Mouse (Mus musculus): ENCODE data around the gene Acat1. TPM values are rescaled to one million over a fixed set of nuclear protein-coding genes. Genes with fewer than 3 reads are reported as not detected.

The Acat1 gene
- 100 to 1,000 TPM; 150 to 195 TPM for total RNA-seq (2021)
- long read RNA-seq, experiment 1, transcript Acat1-201 (12 exons, 3,405 nt), result major isoform, 238 of 258 reads
- long read RNA-seq, experiment 1, partial matches to known transcripts, result 7 of 258 reads
- long read RNA-seq, experiment 1, other reads (novel, unspliced or antisense), result 12 of 258 reads
- long read RNA-seq, experiment 2, transcript Acat1-201 (12 exons, 3,405 nt), result major isoform, 332 of 391 reads
- long read RNA-seq, experiment 2, partial matches to known transcripts, result 41 of 391 reads
- long read RNA-seq, experiment 2, other reads (novel, unspliced or antisense), result 17 of 391 reads

GRCm38 (mm10) chr9:53609968-53610781 is at the start of gene Acat1:
Acat1 (minus strand) TSS chr9:53610382.
- peak; percentile 95 to 98 for DNase-seq (ENCODE audit: low spot score in 2 of 2)

DNA sequence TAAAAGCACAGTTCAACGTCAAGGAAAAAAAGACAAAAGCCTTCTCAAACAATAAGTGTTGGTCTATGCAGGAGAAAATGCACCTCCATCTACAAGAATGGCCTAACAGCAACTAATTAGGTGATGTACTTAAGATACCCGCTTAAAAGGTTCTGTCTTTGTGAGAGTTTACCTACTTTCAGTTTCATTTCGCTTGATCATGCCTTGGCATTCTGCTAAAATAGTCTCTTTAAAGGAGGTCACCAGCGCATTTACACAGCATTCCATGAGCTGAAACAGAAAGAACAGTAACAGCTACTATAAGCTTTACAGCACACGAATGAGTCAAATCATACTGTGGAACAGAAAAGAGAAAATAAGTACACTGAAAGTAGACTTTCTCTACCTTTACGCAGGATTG is 24.6 kb upstream of the Acat1 start:
- no peak for DNase-seq (ENCODE audit: low spot score in 2 of 2)

DNA sequence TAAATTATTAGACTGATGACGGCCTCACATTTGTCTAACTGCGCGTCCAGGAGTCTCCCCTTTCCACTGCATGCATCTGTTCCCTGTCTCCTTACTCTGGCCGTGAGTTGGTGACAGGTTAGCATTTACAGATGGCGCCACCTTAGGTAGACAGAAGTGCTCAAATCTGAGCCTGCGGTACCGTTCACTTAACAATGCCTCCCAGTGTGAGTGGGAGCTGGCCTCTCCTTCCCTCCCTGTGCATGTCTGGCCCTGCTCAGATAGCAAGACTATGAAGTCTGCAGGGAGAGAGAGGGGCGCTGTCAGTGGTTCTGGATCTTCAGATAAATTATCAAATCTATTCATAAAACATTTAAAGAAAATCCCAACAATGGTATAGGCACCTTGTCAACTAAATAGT is 5.1 kb upstream of the Acat1 start:
- DNase-seq (ENCODE audit: low spot score in 2 of 2), result no peak

DNA sequence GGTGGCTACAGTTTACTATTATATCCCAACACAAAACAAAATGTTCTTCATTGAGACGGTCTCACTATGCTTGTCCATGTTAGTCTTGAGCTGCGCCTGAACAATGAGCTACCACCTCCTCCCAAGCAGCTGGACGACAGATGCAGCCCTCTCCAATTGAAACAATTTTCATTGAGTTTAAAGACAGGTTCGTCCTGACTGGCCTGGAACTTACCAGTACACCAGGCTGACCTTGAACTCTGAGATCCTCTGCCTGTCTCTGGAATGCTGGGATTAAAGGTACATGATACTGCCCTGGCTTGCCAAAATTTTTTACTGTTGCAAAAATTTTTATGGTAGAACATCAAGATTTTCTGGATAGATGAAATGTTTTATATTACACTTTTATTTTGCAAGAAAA is 4.1 kb upstream of the Acat1 start:
- no peak for DNase-seq (ENCODE audit: low spot score in 2 of 2)

DNA sequence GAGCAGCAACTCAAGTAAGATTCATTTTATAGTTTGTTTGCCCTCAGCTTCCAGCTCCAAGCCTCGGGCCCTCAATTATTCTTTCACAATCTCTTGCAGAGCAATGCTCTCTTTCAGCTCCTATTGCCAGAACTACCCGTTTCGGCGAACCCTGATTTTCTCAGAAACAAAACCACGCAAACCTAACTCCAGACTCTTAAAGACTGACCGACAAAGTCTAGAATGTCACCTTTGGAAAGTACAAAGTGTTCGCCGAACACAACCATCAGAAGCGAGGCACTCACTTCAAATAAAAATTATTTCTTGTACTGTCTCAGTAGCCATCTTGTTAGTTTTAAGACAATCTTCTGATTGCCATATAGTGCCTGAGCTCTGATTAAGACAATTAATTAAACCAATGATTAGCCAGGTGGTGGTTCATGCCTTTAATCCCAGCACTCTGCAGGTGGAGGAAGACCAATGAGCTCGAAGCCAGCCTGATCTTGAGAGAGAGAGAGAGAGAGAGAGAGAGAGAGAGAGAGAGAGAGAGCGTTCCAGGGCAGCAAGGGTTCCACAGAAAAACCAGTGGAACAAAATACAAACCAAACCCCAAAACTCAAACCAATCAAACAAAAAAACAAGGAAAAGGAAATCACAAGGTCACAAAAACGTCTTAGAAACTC is 745 bp downstream of the Acat1 start:
- no peak for DNase-seq (ENCODE audit: low spot score in 2 of 2)

DNA sequence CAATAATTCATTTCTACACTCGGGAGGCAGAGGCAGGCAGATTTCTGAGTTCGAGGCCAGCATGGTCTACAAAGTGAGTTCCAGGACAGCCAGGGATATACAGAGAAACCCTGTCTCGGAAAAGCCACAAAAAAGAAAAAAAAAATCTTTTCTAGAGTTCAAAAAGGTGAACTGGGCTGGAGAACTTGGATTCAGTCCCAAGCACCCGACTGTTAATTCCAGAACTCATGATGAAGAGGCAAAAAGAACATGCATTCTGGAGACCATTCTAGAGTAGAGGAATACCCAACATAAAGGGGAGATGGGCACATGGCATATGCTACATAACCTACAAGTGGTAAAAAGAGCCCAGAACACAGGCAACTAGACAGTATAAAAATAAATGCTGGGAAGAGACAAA is 2.4 kb downstream of the Acat1 start:
- no peak for DNase-seq (ENCODE audit: low spot score in 2 of 2)

- DNase-seq (ENCODE audit: low spot score in 2 of 2), result no peak
These were observed 3.0 kb downstream of the Acat1 start for GRCm38 (mm10) chr9:53607192-53607591.

- no peak for DNase-seq (ENCODE audit: low spot score in 2 of 2)
These were observed 5.2 kb downstream of the Acat1 start for GRCm38 (mm10) chr9:53604954-53605353.

GRCm38 (mm10) chr9:53603849-53604248 is 6.3 kb downstream of the Acat1 start:
- no peak for DNase-seq (ENCODE audit: low spot score in 2 of 2)

DNA sequence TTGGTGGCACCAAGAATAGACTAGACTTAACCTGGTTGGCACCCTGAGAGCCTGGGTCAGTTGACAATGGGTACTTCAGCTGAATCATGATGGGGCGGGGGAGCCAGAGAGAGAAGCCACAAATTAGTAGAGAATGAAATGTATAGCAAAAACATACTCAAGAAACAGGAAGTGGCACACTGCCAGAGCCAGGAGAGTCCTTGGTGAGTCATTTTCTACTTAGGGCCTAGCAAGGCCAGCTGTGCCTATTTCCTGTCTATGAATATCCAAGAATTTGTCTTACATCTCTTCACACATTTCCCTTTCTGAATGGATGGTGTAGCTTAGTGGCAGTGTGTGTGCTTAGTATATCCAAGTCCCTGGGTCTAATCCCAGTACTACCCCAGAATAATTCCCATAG is 6.8 kb downstream of the Acat1 start:
- DNase-seq (ENCODE audit: low spot score in 2 of 2), result peak in 1 of 2 experiments; percentile 25

DNA sequence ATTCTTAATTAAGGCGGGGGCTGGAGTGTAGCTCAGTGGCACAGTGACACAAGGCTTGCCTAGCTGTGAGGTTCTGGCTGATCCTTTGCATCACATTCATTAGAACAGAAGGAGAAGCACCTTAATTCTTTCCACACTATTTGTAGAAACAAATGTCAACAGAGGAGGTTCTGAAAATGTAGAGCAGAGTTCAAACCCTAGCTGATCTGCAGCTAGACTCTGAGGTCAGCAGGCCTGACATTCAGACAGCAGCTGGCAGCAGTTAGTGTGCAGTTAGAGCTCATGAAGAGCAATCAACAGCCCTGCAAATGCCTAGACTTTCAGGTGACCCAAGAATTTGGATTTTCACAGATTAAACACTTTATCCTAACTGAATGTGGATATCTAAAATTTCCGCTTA is 8.6 kb downstream of the Acat1 start:
- no peak for DNase-seq (ENCODE audit: low spot score in 2 of 2)

GRCm38 (mm10) chr9:53598631-53599030 is 11.6 kb downstream of the Acat1 start:
- no peak for DNase-seq (ENCODE audit: low spot score in 2 of 2)

DNA sequence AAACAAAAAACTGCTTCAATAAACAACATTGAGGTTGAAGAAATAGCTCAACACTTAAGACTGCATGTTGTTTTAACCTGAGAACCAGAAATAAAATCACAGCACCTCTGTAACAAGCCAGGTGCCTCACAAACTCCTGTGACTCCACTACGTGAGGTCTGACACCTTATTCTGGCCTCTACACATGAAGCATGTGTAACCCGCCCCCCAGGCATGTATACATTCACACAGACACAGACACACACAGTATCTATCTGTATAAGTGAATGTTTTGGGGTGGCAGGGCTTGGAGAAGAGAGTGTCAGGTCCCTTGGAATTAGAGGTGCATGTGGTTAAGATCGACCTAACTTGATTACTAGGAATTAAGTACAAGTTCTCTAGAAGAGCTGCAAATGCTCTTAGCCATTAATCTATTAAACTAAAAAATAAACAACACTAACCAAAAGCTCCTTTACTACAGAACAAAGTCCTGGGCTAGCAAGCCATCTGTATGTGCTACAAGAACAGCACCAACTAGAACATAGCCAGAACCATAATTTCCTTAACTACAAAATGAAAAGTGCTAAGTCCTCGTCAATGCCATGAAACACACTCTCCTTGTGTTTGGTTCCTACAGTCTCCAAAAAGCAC is 13.1 kb downstream of the Acat1 start:
- no peak for DNase-seq (ENCODE audit: low spot score in 2 of 2)

- peak; percentile 67 to 76 for DNase-seq (ENCODE audit: low spot score in 2 of 2)
These were observed 15.4 kb downstream of the Acat1 start for GRCm38 (mm10) chr9:53594764-53595163.

GRCm38 (mm10) chr9:53581870-53582269 is 28.3 kb downstream of the Acat1 start:
- DNase-seq (ENCODE audit: low spot score in 2 of 2), result no peak

GRCm38 (mm10) chr9:53575721-53576120 is 34.5 kb downstream of the Acat1 start:
- no peak for DNase-seq (ENCODE audit: low spot score in 2 of 2)

GRCm38 (mm10) chr9:53572516-53573307 is 37.5 kb downstream of the Acat1 start:
- DNase-seq (ENCODE audit: low spot score in 2 of 2), result no peak

DNA sequence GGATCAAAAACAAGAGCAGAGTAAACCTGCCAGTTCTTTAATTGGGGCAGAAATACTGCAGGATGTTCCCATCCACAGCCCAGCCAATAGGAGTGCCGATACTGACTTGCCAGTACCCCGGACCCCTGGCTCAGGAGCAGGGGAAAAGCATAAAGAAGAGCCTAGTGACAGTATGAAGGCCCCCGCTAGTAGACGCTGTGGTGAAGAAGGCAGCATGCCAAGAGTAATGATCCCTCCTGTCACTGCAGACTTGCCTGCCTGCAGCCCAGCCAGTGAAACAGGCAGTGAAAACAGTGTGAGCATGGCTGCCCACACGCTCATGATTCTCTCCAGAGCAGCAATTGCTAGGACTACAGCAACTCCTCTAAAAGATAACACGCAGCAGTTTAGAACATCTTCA is 39.5 kb downstream of the Acat1 start:
- no peak for DNase-seq (ENCODE audit: low spot score in 2 of 2)

- no peak for DNase-seq (ENCODE audit: low spot score in 2 of 2)
These were observed 72.7 kb downstream of the Acat1 start for GRCm38 (mm10) chr9:53537336-53537965.
